Mouse (Mus musculus) liver, embryonic 12.5 days (tissue): ENCODE measurements around the gene Zkscan5. TPM values are rescaled to one million over a fixed set of nuclear protein-coding genes. Genes with fewer than 3 reads are reported as not detected.

Experiments
- ATAC-seq: fragments of 200-750 bp; cut with Nextera tagmentation; 2 replicates; pipeline ENCODE4 v1.8.0; 2017; ENCODE audit warnings: moderate number of reproducible peaks, mild to moderate bottlenecking, moderate library complexity
- H3K27ac ChIP-seq: fragments of 300-500 bp; sonication (generic); 2 replicates; pipeline ENCODE4 v1.5.1; 2016; ENCODE audit warnings: mild to moderate bottlenecking
- H3K27me3 ChIP-seq: fragments of 300-500 bp; sonication (generic); replicated peaks from 2 replicates; pipeline ENCODE4 v1.6.1; 2016; ENCODE audit warnings: mild to moderate bottlenecking, moderate library complexity
- H3K36me3 ChIP-seq: fragments of 300-500 bp; sonication (generic); 2 replicates; pipeline ENCODE4 v1.6.1; 2016; ENCODE audit warnings: mild to moderate bottlenecking, moderate library complexity
- H3K4me1 ChIP-seq: fragments of 300-500 bp; sonication (generic); 2 replicates; pipeline ENCODE4 v1.6.1; 2016
- H3K4me2 ChIP-seq: fragments of 300-500 bp; sonication (generic); 2 replicates; pipeline ENCODE4 v1.6.1; 2016; ENCODE audit warnings: mild to moderate bottlenecking, moderate library complexity
- H3K4me3 ChIP-seq: fragments of 300-500 bp; sonication (generic); 2 replicates; pipeline ENCODE4 v1.5.1; 2016; ENCODE audit warnings: mild to moderate bottlenecking, moderate library complexity
- H3K9ac ChIP-seq: fragments of 300-500 bp; sonication (generic); 2 replicates; pipeline ENCODE4 v1.6.1; 2016; ENCODE audit warnings: mild to moderate bottlenecking, moderate library complexity
- H3K9me3 ChIP-seq: fragments of 300-500 bp; sonication (generic); replicated peaks from 2 replicates; pipeline ENCODE4 v1.6.1; 2016; ENCODE audit warnings: mild to moderate bottlenecking, moderate library complexity
- WGBS: fragments of 180-500 bp; shearing (Covaris S2); methylation state at CpG from one replicate; pipeline ENCODE4 v1.1.7; 2016; ENCODE audit not compliant: insufficient replicate concordance; 5-methylcytosine and 5-hydroxymethylcytosine counted together
- polyA plus RNA-seq: library from polyadenylated mRNA; unstranded; fragments of >200 nt; fragmentation: Nextera tagmentation; extraction: Ambion mirVana; gene quantifications from 2 replicates; pipeline ENCODE4 v1.2.1, GENCODE M21; 2016

Gene Zkscan5
- 5.3 and 5.9 TPM in 2 replicates for polyA plus RNA-seq

- H3K9ac ChIP-seq: peak within 1 kb of the TSS; percentile 77
- H3K27me3 ChIP-seq: no peaks in the 10 kb centered on the region
- H3K27ac ChIP-seq: peak within 1 kb of the TSS; percentile 83
- peaks cover 46% of the 10 kb centered on the region for H3K4me1 ChIP-seq
- H3K4me3 ChIP-seq: peak within 1 kb of the TSS; percentile 72
- 0% methylated on average over 22 of the region's 22 CpGs for WGBS
- H3K9me3 ChIP-seq: no peaks in the 10 kb centered on the region
- H3K36me3 ChIP-seq: peaks cover 18% of the 10 kb centered on the region
- ATAC-seq: peak; percentile 95
- peak within 1 kb of the TSS; percentile 80 for H3K4me2 ChIP-seq
Measured at GRCm38 (mm10) chr5:145203936-145204691, at the start of gene Zkscan5. Gene Zkscan5 (plus strand): TSS chr5:145204562.

GRCm38 (mm10) chr5:145161361-145161760, 43.0 kb upstream of the Zkscan5 start:
- Histone ChIP-seq H3K4me1 (peaks cover 24% of the 10 kb centered on the region), H3K9ac (no peak overlapping the region), H3K4me2 (no peak overlapping the region), H3K27ac (no peak overlapping the region), H3K9me3 (no peaks in the 10 kb centered on the region), H3K36me3 (peaks cover 88% of the 10 kb centered on the region), H3K27me3 (no peaks in the 10 kb centered on the region), H3K4me3 (no peak overlapping the region)
- WGBS: 88% methylated on average over 14 of the region's 14 CpGs
- ATAC-seq: no peak

DNA sequence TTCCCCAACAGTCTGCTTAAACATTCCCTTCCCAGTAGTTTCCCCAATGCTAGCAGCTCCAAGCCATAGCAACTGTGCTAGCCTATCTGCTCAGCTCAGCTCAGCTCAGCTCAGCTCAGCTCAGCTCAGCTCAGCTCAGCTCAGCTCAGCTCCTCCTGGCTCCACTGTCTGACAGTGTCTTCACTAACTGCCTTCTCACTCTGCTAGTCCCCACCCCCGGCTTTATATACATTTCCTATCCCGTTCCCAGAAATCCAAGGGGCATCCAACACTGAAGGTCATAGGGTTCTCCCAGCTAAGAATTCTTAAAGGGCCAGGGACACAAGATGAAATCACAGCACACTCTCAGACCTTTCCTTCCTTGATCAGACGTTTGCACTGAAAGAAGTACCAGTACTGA, 39.7 kb upstream of the Zkscan5 start:
- Histone ChIP-seq H3K27ac (no peak overlapping the region), H3K9me3 (no peaks in the 10 kb centered on the region), H3K27me3 (no peaks in the 10 kb centered on the region), H3K4me1 (peaks cover 41% of the 10 kb centered on the region), H3K4me2 (peak overlapping the region; percentile 76; the same call in 1 of the 2 replicates), H3K36me3 (peaks cover 59% of the 10 kb centered on the region), H3K4me3 (no peak overlapping the region), H3K9ac (no peak overlapping the region)
- ATAC-seq: no peak
- 74% methylated on average over 3 of the region's 3 CpGs for WGBS

DNA sequence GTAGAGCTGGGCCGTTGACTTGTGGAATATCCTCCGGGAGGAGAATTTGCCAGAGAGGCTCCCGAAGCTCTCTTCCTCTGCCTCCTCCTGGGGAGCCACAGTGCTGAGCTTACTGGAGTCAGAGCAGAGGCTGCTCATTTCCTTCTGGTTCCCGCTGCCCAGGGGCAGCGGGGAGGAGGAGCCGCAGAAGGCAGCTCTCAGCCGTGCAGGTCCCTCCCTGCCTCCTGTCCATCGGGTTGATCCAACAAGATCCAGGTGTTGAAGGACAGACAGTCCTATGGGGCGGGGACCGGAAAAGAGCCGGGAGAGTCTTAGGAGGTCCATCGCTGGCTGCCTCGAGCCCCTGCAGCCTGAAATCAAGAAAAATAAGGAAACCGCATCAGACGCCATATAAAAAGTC, 39.2 kb upstream of the Zkscan5 start:
- Histone ChIP-seq H3K27me3 (no peaks in the 10 kb centered on the region), H3K27ac (0 out of 2 replicates have a peak overlapping the region, but pooled peaks have one; percentile 23), H3K4me3 (0 out of 2 replicates have a peak overlapping the region, but pooled peaks have one; percentile 99), H3K36me3 (peaks cover 57% of the 10 kb centered on the region), H3K4me1 (peaks cover 41% of the 10 kb centered on the region), H3K9me3 (no peaks in the 10 kb centered on the region), H3K9ac (no peak overlapping the region; the same call in 1 of the 2 replicates), H3K4me2 (peak overlapping the region; percentile 76)
- WGBS: 88% methylated on average over 15 of the region's 15 CpGs
- no peak for ATAC-seq

DNA sequence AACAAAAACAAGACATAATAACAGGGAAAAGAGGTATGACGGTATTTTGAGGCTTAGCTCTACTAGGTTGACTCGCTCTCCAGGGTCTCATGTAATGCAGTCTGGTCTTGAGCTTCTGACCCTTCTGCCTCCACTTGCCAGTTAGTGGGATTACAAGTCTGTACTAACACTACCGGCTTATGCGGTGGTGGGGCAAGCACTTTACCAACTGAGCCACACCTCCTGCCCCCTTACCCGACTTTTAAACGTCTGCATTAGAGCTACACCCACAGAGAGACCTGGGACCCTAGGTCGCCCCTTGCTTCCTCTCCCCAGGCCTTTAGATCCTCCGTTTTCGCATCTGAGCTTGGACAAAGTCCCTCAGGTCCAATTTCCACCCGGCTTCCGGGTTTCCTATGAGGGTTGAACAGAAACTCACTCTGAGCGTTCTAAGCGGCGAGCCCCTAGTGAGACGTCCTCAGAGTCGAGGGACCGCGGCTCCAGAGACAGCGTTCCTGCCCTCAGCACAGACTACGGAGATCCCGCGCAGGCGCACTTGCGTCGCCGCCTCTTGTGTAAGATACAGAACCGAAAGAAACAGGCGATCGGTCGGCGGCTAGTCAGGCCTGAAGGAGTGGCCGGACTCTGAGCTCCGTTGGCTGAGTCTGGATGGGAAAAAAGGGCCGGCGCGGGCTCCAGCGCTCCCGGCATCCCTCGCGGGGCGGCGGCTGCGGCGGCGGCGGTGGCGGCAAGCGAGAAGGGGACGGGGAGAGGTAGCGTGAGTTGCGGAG, 37.6 kb upstream of the Zkscan5 start, which contains the start of the genes Ptcd1 and Cpsf4:
TSS of gene Ptcd1 (minus strand) at position 573 of the 770 bp plus-strand sequence.
TSS of gene Cpsf4 (plus strand) at position 678 of the 770 bp plus-strand sequence.
- H3K4me3 ChIP-seq: peak within 1 kb of the TSS; percentile 99
- peaks cover 41% of the 10 kb centered on the region for H3K4me1 ChIP-seq
- under 1% methylated on average over 51 of the region's 51 CpGs for WGBS
- peak within 1 kb of the TSS; percentile 98 for H3K9ac ChIP-seq
- no peaks in the 10 kb centered on the region for H3K9me3 ChIP-seq
- ATAC-seq: peak; percentile 95
- H3K4me2 ChIP-seq: peak within 1 kb of the TSS; percentile 76
- no peaks in the 10 kb centered on the region for H3K27me3 ChIP-seq
- peaks cover 57% of the 10 kb centered on the region for H3K36me3 ChIP-seq
- peak within 1 kb of the TSS; percentile 90 for H3K27ac ChIP-seq

DNA sequence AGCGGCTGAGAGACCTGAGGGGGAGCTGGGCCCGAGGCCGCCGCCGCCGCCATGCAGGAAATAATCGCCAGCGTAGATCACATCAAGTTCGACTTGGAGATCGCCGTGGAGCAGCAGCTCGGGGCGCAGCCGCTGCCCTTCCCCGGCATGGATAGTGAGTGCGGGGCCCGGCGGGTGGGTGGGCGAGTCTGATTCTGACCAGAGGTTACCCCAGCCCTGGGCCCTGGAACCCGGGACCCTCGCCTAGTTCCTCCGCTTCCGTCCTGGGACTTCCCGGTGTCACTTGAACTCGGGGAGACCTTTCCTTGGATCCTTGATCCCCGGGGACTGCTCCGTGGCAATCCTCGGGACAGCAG, 37.1 kb upstream of the Zkscan5 start:
- peak overlapping the region; percentile 90 for H3K27ac ChIP-seq
- ATAC-seq: peak; percentile 10
- H3K9me3 ChIP-seq: no peaks in the 10 kb centered on the region
- H3K9ac ChIP-seq: peak overlapping the region; percentile 98
- H3K4me2 ChIP-seq: peak overlapping the region; percentile 76
- peak overlapping the region; percentile 99 for H3K4me3 ChIP-seq
- H3K27me3 ChIP-seq: no peaks in the 10 kb centered on the region
- 0% methylated on average over 28 of the region's 28 CpGs for WGBS
- H3K4me1 ChIP-seq: peaks cover 41% of the 10 kb centered on the region
- peaks cover 58% of the 10 kb centered on the region for H3K36me3 ChIP-seq

GRCm38 (mm10) chr5:145178461-145178980, 25.8 kb upstream of the Zkscan5 start:
- Histone ChIP-seq H3K4me3 (no peak overlapping the region), H3K4me1 (no peaks in the 10 kb centered on the region), H3K9me3 (no peaks in the 10 kb centered on the region), H3K9ac (no peak overlapping the region), H3K4me2 (no peak overlapping the region), H3K36me3 (peaks cover 100% of the 10 kb centered on the region), H3K27me3 (no peaks in the 10 kb centered on the region), H3K27ac (0 out of 2 replicates have a peak overlapping the region, but pooled peaks have one; percentile 21)
- no peak for ATAC-seq
- WGBS: 78% methylated on average over 18 of the region's 18 CpGs

- Histone ChIP-seq H3K27me3 (no peaks in the 10 kb centered on the region), H3K27ac (no peak overlapping the region), H3K4me3 (no peak overlapping the region), H3K4me2 (no peak overlapping the region), H3K4me1 (peaks cover 21% of the 10 kb centered on the region), H3K9ac (no peak overlapping the region), H3K9me3 (no peaks in the 10 kb centered on the region), H3K36me3 (peaks cover 89% of the 10 kb centered on the region)
- WGBS: 79% methylated on average over 2 of the region's 2 CpGs
- ATAC-seq: no peak
Measured at GRCm38 (mm10) chr5:145185244-145185643, 19.1 kb upstream of the Zkscan5 start.

DNA sequence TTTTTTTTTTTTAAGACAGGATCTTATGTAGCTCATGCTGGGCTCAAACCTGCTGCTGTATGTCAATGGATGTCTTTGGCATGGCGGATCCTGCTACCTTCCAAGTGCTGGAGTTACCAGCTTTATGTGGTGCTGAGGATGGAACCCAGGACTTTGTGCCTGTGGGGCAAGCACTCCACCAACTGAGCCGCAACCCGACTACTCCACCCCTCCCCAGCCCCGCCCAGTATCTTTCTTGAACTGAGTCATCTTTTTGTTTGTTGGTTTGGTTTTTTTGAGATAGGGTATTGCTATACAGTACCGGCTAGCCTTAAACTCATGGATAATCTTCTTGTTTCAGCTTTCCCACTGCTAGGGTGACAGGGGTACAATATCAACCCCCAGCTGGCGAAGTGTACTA, 14.9 kb upstream of the Zkscan5 start:
- Histone ChIP-seq H3K4me3 (peak overlapping the region; percentile 93), H3K9me3 (no peaks in the 10 kb centered on the region), H3K9ac (peak overlapping the region; percentile 89; the same call in 1 of the 2 replicates), H3K36me3 (peaks cover 57% of the 10 kb centered on the region), H3K4me1 (peaks cover 34% of the 10 kb centered on the region), H3K27me3 (no peaks in the 10 kb centered on the region), H3K4me2 (peak overlapping the region; percentile 89), H3K27ac (peak overlapping the region; percentile 76)
- ATAC-seq: peak; percentile 55; the same call in 1 of the 2 replicates
- 45% methylated on average over 6 of the region's 6 CpGs for WGBS

GRCm38 (mm10) chr5:145190373-145190772, 14.0 kb upstream of the Zkscan5 start:
- 24% methylated on average over 5 of the region's 5 CpGs for WGBS

GRCm38 (mm10) chr5:145190875-145191798, 13.2 kb upstream of the Zkscan5 start:
- H3K4me1 ChIP-seq: peaks cover 34% of the 10 kb centered on the region
- under 1% methylated on average over 41 of the region's 41 CpGs for WGBS
- peak overlapping the region; percentile 76 for H3K27ac ChIP-seq
- H3K4me2 ChIP-seq: peak overlapping the region; percentile 89
- ATAC-seq: peak; percentile 86
- no peaks in the 10 kb centered on the region for H3K9me3 ChIP-seq
- H3K4me3 ChIP-seq: peak overlapping the region; percentile 93
- peaks cover 57% of the 10 kb centered on the region for H3K36me3 ChIP-seq
- H3K9ac ChIP-seq: peak overlapping the region; percentile 89
- H3K27me3 ChIP-seq: no peaks in the 10 kb centered on the region

More at GRCm38 (mm10) chr5:145190373-145190772, 14.0 kb upstream of the Zkscan5 start:
- Histone ChIP-seq H3K36me3 (peaks cover 57% of the 10 kb centered on the region), H3K27ac (peak overlapping the region; percentile 76), H3K9ac (peak overlapping the region; percentile 89), H3K4me2 (peak overlapping the region; percentile 89), H3K4me3 (peak overlapping the region; percentile 93), H3K9me3 (no peaks in the 10 kb centered on the region), H3K27me3 (no peaks in the 10 kb centered on the region), H3K4me1 (peaks cover 34% of the 10 kb centered on the region)
- ATAC-seq: peak; percentile 50
